Mouse (Mus musculus): ENCODE data around the gene Cda. TPM values are rescaled to one million over a fixed set of nuclear protein-coding genes. Genes with fewer than 3 reads are reported as not detected.
A peak's percentile ranks its signal among the peaks of the same experiment; 100 is the strongest.

The Cda gene
- polyA plus RNA-seq, 1 experiment from 2014 or later, result 8.1 TPM

- peaks cover 15% of the 10 kb centered on the region for H3K4me1 ChIP-seq (ENCODE audit: control insufficient read depth, insufficient read depth, low read depth, low read length)
- under 1% methylated on average over 43 of the region's 46 CpGs for WGBS
- no peaks in the 10 kb centered on the region; the same call in 1 of the 2 replicates for H3K9me3 ChIP-seq (ENCODE audit: control insufficient read depth, low read length)
- H3K9ac ChIP-seq (ENCODE audit: low read depth, low read length), result peak within 1 kb of the TSS; percentile 78
- peak; percentile 90 for ATAC-seq
- H3K27me3 ChIP-seq (replicated peaks; ENCODE audit: control insufficient read depth, insufficient read depth, low read length), result peaks cover 48% of the 10 kb centered on the region
- H3K4me2 ChIP-seq (ENCODE audit: low read length), result peak within 1 kb of the TSS; percentile 87
- no peaks in the 10 kb centered on the region for H3K36me3 ChIP-seq (ENCODE audit: control insufficient read depth, insufficient read depth, low read length)
- peak within 1 kb of the TSS; percentile 63; the same call in 1 of the 2 replicates for H3K27ac ChIP-seq (ENCODE audit: low read depth, low read length)
- peak within 1 kb of the TSS; percentile 64 for H3K4me3 ChIP-seq (ENCODE audit: low read length)
Measured at GRCm38 (mm10) chr4:138395971-138396645, 28.3 kb upstream of the Cda start, which contains the start of gene Fam43b. TSS of gene Fam43b (minus strand) at chr4:138396528.

DNA sequence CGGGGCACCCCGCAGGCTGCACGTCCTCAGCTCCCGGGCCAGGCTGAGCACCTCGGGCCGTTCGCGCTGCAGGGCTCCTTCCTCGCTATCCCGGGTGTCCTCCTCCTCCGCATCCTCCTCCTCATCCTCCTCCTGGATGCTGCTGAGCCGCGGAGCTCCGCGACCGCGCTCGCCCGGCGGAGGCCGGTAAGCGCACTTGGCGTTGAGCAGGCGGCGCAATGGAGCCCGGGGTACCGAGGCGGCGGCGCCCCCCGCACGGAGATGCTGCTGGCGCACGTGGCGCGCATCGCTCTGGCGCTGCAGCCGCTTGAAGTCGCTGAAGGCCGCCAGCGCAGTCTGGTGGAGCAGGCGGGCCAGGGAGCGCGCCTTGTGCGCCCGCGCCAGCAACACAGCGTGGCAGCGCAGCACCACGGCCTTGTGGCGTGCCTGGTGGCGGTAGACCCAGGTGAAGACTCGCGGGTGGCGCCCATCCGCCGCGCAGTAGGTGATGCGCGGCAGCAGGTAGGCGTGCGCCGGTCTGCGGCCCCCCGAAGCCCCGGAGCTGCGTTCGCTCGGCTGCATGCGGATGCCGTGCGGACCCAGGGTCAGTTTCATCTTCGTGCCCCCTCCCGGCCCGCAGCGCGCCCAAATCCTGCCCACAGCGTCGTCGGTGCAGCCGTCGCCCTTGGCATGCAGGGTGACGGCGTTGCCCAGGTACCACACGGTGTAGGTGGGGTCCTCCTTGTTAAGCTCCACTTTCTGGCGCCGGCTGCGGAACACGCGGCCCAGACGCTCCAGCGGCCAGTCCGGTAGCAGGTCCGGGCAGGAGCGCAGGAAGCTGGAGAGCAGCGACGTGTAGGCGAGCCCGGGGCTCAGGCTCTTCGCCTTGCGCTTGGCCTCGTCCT is 27.5 kb upstream of the Cda start:
- H3K9me3 ChIP-seq (ENCODE audit: control insufficient read depth, low read length), result no peaks in the 10 kb centered on the region; the same call in 1 of the 2 replicates
- peak overlapping the region; percentile 64 for H3K4me3 ChIP-seq (ENCODE audit: low read length)
- H3K4me2 ChIP-seq (ENCODE audit: low read length), result peak overlapping the region; percentile 87
- H3K4me1 ChIP-seq (ENCODE audit: control insufficient read depth, insufficient read depth, low read depth, low read length), result peaks cover 15% of the 10 kb centered on the region
- peak; percentile 61 for ATAC-seq
- WGBS, result 2% methylated on average over 86 of the region's 103 CpGs
- peak overlapping the region; percentile 63; the same call in 1 of the 2 replicates for H3K27ac ChIP-seq (ENCODE audit: low read depth, low read length)
- peak overlapping the region; percentile 78 for H3K9ac ChIP-seq (ENCODE audit: low read depth, low read length)
- no peaks in the 10 kb centered on the region for H3K36me3 ChIP-seq (ENCODE audit: control insufficient read depth, insufficient read depth, low read length)
- H3K27me3 ChIP-seq (replicated peaks; ENCODE audit: control insufficient read depth, insufficient read depth, low read length), result peaks cover 48% of the 10 kb centered on the region

DNA sequence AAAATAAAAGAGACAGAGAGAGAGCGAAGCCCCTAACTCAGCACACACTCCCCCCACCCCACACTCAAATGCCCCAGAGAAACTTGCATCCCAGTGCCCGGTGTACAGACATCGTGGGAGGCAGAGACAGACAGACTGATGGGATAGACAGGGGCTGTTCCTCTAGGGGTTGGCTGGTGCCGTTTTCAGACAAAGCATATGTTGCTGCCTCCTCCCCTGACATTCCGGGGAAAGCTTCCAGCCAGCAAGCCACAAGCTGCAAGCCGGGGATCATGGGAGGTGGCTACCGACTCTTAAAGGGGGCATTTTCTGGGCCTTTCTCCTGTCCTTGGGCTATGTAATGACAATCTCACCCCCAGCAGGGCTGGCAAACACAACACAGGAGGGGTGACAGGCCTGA is 25.9 kb upstream of the Cda start:
- peak overlapping the region; percentile 87 for H3K4me2 ChIP-seq (ENCODE audit: low read length)
- H3K27me3 ChIP-seq (replicated peaks; ENCODE audit: control insufficient read depth, insufficient read depth, low read length), result peaks cover 44% of the 10 kb centered on the region
- no peaks in the 10 kb centered on the region; the same call in 1 of the 2 replicates for H3K9me3 ChIP-seq (ENCODE audit: control insufficient read depth, low read length)
- WGBS, result 59% methylated on average over 7 of the region's 7 CpGs
- ATAC-seq, result no peak
- H3K9ac ChIP-seq (ENCODE audit: low read depth, low read length), result peak overlapping the region; percentile 17
- no peaks in the 10 kb centered on the region for H3K36me3 ChIP-seq (ENCODE audit: control insufficient read depth, insufficient read depth, low read length)
- H3K4me1 ChIP-seq (ENCODE audit: control insufficient read depth, insufficient read depth, low read depth, low read length), result peaks cover 15% of the 10 kb centered on the region
- H3K4me3 ChIP-seq (ENCODE audit: low read length), result peak overlapping the region; percentile 64; the same call in 1 of the 2 replicates
- H3K27ac ChIP-seq (ENCODE audit: low read depth, low read length), result no peak overlapping the region

DNA sequence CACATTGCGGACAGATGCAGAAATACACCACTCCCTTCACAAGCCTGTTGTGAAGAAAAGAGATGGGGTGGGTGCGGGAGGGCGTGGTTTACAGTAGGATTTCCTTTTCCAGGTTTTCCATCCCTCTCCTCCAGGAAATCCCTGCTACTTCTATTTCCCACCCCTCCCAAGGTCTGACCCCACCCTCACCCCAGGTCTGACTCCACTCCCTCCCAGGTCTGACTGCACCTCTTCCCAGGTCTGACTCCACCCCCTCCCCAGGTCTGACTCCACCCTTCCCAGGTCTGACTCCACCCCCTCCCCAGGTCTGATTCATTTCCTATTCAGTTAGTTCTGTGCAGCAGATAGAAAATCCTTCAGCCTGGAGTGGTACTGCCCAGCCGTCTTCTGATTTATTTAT is 16.0 kb upstream of the Cda start:
- H3K4me3 ChIP-seq (ENCODE audit: low read length), result no peak overlapping the region
- no peak overlapping the region for H3K9ac ChIP-seq (ENCODE audit: low read depth, low read length)
- H3K4me1 ChIP-seq (ENCODE audit: control insufficient read depth, insufficient read depth, low read depth, low read length), result peaks cover 9% of the 10 kb centered on the region
- H3K27me3 ChIP-seq (replicated peaks; ENCODE audit: control insufficient read depth, insufficient read depth, low read length), result no peaks in the 10 kb centered on the region
- H3K4me2 ChIP-seq (ENCODE audit: low read length), result no peak overlapping the region
- H3K36me3 ChIP-seq (ENCODE audit: control insufficient read depth, insufficient read depth, low read length), result no peaks in the 10 kb centered on the region
- 54% methylated on average over 4 of the region's 4 CpGs for WGBS
- no peaks in the 10 kb centered on the region for H3K9me3 ChIP-seq (ENCODE audit: control insufficient read depth, low read length)
- no peak overlapping the region for H3K27ac ChIP-seq (ENCODE audit: low read depth, low read length)
- no peak for ATAC-seq

- whole genome bisulfite sequencing, result 75% methylated on average over 6 of the region's 6 CpGs
- Histone ChIP-seq H3K27me3 (replicated peaks; ENCODE audit: control insufficient read depth, insufficient read depth, low read length) (no peaks in the 10 kb centered on the region), H3K36me3 (ENCODE audit: control insufficient read depth, insufficient read depth, low read length) (no peaks in the 10 kb centered on the region), H3K4me1 (ENCODE audit: control insufficient read depth, insufficient read depth, low read depth, low read length) (peaks cover 9% of the 10 kb centered on the region), H3K27ac (ENCODE audit: low read depth, low read length) (no peak overlapping the region), H3K9ac (ENCODE audit: low read depth, low read length) (no peak overlapping the region), H3K4me3 (ENCODE audit: low read length) (no peak overlapping the region), H3K4me2 (ENCODE audit: low read length) (no peak overlapping the region), H3K9me3 (ENCODE audit: control insufficient read depth, low read length) (no peaks in the 10 kb centered on the region)
- no peak for ATAC-seq
Measured at GRCm38 (mm10) chr4:138382462-138382861, 14.7 kb upstream of the Cda start.

GRCm38 (mm10) chr4:138380132-138380689 is 12.4 kb upstream of the Cda start:
- Histone ChIP-seq H3K4me3 (ENCODE audit: low read length) (no peak overlapping the region), H3K27ac (ENCODE audit: low read depth, low read length) (no peak overlapping the region), H3K27me3 (replicated peaks; ENCODE audit: control insufficient read depth, insufficient read depth, low read length) (no peaks in the 10 kb centered on the region), H3K9ac (ENCODE audit: low read depth, low read length) (no peak overlapping the region), H3K36me3 (ENCODE audit: control insufficient read depth, insufficient read depth, low read length) (no peaks in the 10 kb centered on the region), H3K9me3 (ENCODE audit: control insufficient read depth, low read length) (no peaks in the 10 kb centered on the region), H3K4me2 (ENCODE audit: low read length) (no peak overlapping the region), H3K4me1 (ENCODE audit: control insufficient read depth, insufficient read depth, low read depth, low read length) (peaks cover 9% of the 10 kb centered on the region)
- 18% methylated on average over 10 of the region's 10 CpGs for WGBS
- 0 out of 2 replicates have a peak, but pooled peaks have one; percentile 46 for ATAC-seq

DNA sequence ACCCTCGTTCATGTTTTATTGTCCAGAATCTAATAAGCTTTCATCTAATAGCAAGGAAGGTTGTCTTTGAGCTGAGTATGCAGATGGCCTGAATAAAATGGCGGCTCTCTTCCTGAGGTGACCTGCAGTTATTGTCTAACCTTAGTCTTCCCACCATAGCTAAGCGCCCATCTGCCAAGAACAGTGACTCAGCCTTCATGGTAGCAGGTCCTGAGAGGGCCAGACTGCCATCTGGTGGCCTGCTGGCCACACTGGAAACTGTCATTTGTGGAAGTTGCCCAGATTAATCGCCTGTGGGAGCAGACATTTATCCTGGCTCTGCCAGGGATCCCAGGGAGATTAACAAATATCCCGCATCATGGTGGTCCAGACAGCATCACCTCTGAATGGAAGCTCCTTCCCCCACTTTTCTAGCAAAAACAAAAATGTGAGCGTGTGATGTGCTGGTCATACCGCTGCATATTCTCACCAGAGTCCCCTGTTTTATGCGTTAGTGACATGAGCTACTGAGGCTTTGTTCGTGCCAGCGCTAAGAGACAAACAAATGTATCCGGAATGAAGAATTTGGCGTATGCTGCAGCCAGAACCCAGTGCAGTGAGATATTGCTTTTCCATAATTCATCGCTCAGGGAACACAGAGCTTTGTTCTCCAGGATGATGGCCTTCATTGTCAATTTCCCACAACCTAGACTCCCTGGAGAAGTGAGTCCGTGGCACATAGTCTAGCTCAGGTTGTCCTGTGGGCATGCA is 11.5 kb upstream of the Cda start:
- Histone ChIP-seq H3K4me2 (ENCODE audit: low read length) (no peak overlapping the region), H3K27me3 (replicated peaks; ENCODE audit: control insufficient read depth, insufficient read depth, low read length) (no peaks in the 10 kb centered on the region), H3K9ac (ENCODE audit: low read depth, low read length) (no peak overlapping the region), H3K9me3 (ENCODE audit: control insufficient read depth, low read length) (no peaks in the 10 kb centered on the region), H3K4me1 (ENCODE audit: control insufficient read depth, insufficient read depth, low read depth, low read length) (peaks cover 9% of the 10 kb centered on the region), H3K36me3 (ENCODE audit: control insufficient read depth, insufficient read depth, low read length) (no peaks in the 10 kb centered on the region), H3K4me3 (ENCODE audit: low read length) (no peak overlapping the region), H3K27ac (ENCODE audit: low read depth, low read length) (peak overlapping the region; percentile 31)
- 35% methylated on average over 14 of the region's 14 CpGs for WGBS
- ATAC-seq, result peak; percentile 78

DNA sequence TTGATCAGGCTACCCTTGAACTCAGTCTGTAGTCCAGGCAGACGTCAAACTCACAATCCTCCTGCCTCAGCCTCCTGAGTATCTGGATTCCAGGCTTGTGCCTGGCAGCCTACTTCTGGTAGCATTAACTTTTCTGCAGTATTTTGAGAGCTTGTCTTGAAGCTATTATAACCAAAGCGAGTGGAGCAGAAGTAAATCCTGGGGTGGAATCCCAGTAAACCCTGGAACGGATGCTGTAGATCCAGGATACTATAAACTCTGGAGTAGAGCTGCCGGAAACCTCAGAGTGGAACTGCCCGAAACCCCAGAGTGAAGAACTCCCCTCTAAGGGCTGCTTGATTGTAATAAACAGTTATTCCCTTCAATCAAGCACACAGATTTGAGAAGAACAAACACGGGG is 9.7 kb upstream of the Cda start:
- peaks cover 9% of the 10 kb centered on the region for H3K4me1 ChIP-seq (ENCODE audit: control insufficient read depth, insufficient read depth, low read depth, low read length)
- no peak overlapping the region for H3K27ac ChIP-seq (ENCODE audit: low read depth, low read length)
- no peaks in the 10 kb centered on the region for H3K36me3 ChIP-seq (ENCODE audit: control insufficient read depth, insufficient read depth, low read length)
- H3K27me3 ChIP-seq (replicated peaks; ENCODE audit: control insufficient read depth, insufficient read depth, low read length), result no peaks in the 10 kb centered on the region
- no peak overlapping the region for H3K9ac ChIP-seq (ENCODE audit: low read depth, low read length)
- no peak overlapping the region for H3K4me2 ChIP-seq (ENCODE audit: low read length)
- ATAC-seq, result no peak
- WGBS, result 52% methylated on average over 6 of the region's 6 CpGs
- H3K4me3 ChIP-seq (ENCODE audit: low read length), result no peak overlapping the region
- no peaks in the 10 kb centered on the region for H3K9me3 ChIP-seq (ENCODE audit: control insufficient read depth, low read length)
